ENCODE assay signal across 7 mouse cellular contexts in the genomic region with DNA sequence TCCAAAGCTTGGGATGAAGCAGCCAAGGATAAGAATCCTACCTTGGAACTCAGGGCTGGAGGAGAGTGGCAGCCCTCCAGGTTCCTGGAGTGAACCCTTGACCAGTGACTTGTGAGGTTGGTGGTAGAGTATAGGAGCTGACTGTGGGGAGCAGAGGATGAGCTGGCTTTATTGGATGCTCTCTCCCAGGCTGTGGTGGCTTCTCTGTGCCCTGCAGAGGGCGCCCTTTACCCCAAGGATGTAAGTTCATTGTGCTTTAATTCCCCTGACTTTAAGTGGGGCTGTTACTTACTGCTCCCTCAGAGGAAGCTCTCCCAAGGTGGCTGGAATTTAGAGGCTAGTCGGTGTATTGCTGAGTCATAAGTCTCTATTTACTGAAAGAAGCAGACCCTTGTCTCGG. TPM values are rescaled to one million over a fixed set of nuclear protein-coding genes. Genes with fewer than 3 reads are reported as not detected.
DNase-seq lines count a peak whose midpoint lies in the region; ATAC-seq and TF ChIP-seq lines count a peak whose summit lies in the region.

No protein-coding gene starts in this region.

- peak; percentile 64 to 79 for TF ChIP-seq CTCF in CH12.LX (conservative IDR thresholded peaks at IDR 0.05 in 1 of 2, IDR thresholded peaks at IDR 0.05 in 1 of 2; ENCODE audit: low read depth in 2 of 2, low read length in 2 of 2)

- peaks cover 0 to 8% of the 10 kb centered on the region in 2 experiments; a peak in 2 of 4 replicates for H3K4me1 ChIP-seq in CH12.LX (ENCODE audit: control insufficient read depth in 1 of 2, insufficient read depth in 2 of 2)
- H3K4me1 ChIP-seq in heart, embryonic 16.5 days (ENCODE audit: control insufficient read depth, insufficient read depth, low read length) = peaks cover 13% of the 10 kb centered on the region; the same call in 1 of the 2 replicates
- peaks cover 16% of the 10 kb centered on the region; the same call in 1 of the 2 replicates for H3K4me1 ChIP-seq in stomach, embryonic 15.5 days

- no peak overlapping the region for H3K4me3 ChIP-seq in CH12.LX (replicated peaks in 1 of 3; ENCODE audit: low read depth in 2 of 3, low read length in 2 of 3, poor library complexity in 1 of 3)
- no peak overlapping the region for H3K4me3 ChIP-seq in heart, embryonic 16.5 days (ENCODE audit: low read length)
- no peak overlapping the region for H3K4me3 ChIP-seq in stomach, embryonic 15.5 days (replicated peaks)

- H3K4me2 ChIP-seq in CH12.LX (ENCODE audit: insufficient read depth, low read depth, poor library complexity, severe bottlenecking) = no peak overlapping the region
- no peak overlapping the region for H3K4me2 ChIP-seq in heart, embryonic 16.5 days (ENCODE audit: low read depth, low read length)
- H3K4me2 ChIP-seq in stomach, embryonic 15.5 days = no peak overlapping the region

- no peak overlapping the region for H3K27ac ChIP-seq in CH12.LX (ENCODE audit: insufficient read depth, low read depth)
- H3K27ac ChIP-seq in heart, embryonic 16.5 days (ENCODE audit: low read length) = no peak overlapping the region
- no peak overlapping the region for H3K27ac ChIP-seq in stomach, embryonic 15.5 days

- no peaks in the 10 kb centered on the region for H3K36me3 ChIP-seq in CH12.LX (replicated peaks in 1 of 2; ENCODE audit: control insufficient read depth in 1 of 2, insufficient read depth in 1 of 2, low read length in 1 of 2)
- no peaks in the 10 kb centered on the region for H3K36me3 ChIP-seq in heart, embryonic 16.5 days (ENCODE audit: control insufficient read depth, insufficient read depth)
- H3K36me3 ChIP-seq in stomach, embryonic 15.5 days = no peaks in the 10 kb centered on the region

- WGBS in heart, embryonic 16.5 days = 43% methylated on average over 3 of the region's 3 CpGs
- 16% methylated on average over 3 of the region's 3 CpGs for WGBS in stomach, embryonic 15.5 days

- DNase-seq in CH12.LX (ENCODE audit: extremely low read depth) = peak; percentile 84
- DNase-seq in WW6 (ENCODE audit: low read depth, low spot score) = peak; percentile 31
- peak; percentile 66 to 76 for DNase-seq in cerebellum, postnatal 14 days
- DNase-seq in layer of hippocampus, adult 9-11 months = peak; percentile 43
- DNase-seq in mesoderm, embryonic 11.5 days (ENCODE audit: low read depth, low spot score) = peak; percentile 37

- ATAC-seq in heart, embryonic 16.5 days (replicated peaks; ENCODE audit: extremely low read depth, insufficient read depth, low FRiP score) = peak; percentile 51
- ATAC-seq in stomach, embryonic 15.5 days (ENCODE audit: insufficient read depth, low FRiP score, low read depth) = peak; percentile 63; the same call in 1 of the 2 replicates

- H3K9me3 ChIP-seq in CH12.LX (replicated peaks; ENCODE audit: low read length) = no peaks in the 10 kb centered on the region
- H3K9me3 ChIP-seq in heart, embryonic 16.5 days (replicated peaks; ENCODE audit: control insufficient read depth, low read length) = no peaks in the 10 kb centered on the region
- H3K9me3 ChIP-seq in stomach, embryonic 15.5 days = no peaks in the 10 kb centered on the region

- no peak for TF ChIP-seq POLR2A in CH12.LX (IDR thresholded peaks at IDR 0.05; ENCODE audit: low read depth, low read length)

- dilution Hi-C loops in CH12.LX (cut with MboI; ENCODE audit: extremely low pct_ligation_motif_present, extremely low pct_unique_long_range_greater_than_20kb, low sequenced_read_pairs) = no loop called here

- TF ChIP-seq EP300 in CH12.LX (IDR thresholded peaks at IDR 0.05; ENCODE audit: low read length) = no peak

- no peaks in the 10 kb centered on the region for H3K79me2 ChIP-seq in CH12.LX (replicated peaks; ENCODE audit: control insufficient read depth, extremely low read depth, insufficient read depth, poor library complexity, severe bottlenecking)

- H3K27me3 ChIP-seq in CH12.LX (replicated peaks) = peaks cover 10% of the 10 kb centered on the region
- H3K27me3 ChIP-seq in heart, embryonic 16.5 days (ENCODE audit: control insufficient read depth, insufficient read depth, low read length) = no peaks in the 10 kb centered on the region
- no peaks in the 10 kb centered on the region for H3K27me3 ChIP-seq in stomach, embryonic 15.5 days (replicated peaks)

- peak; percentile 74 for TF ChIP-seq RAD21 in CH12.LX (IDR thresholded peaks at IDR 0.05; ENCODE audit: low read depth, low read length)

- in situ Hi-C loops in CH12.LX (cut with MboI; ENCODE audit: low pct_ligation_motif_present, low pct_unique_long_range_greater_than_20kb, low sequenced_read_pairs) = loop anchor here (25.0 kb wide), 1 partner anchor 149 kb away; no protein-coding TSS in a partner anchor

- H3K9ac ChIP-seq in CH12.LX (ENCODE audit: insufficient read depth, low read depth) = no peak overlapping the region
- H3K9ac ChIP-seq in heart, embryonic 16.5 days (ENCODE audit: low read length) = no peak overlapping the region
- no peak overlapping the region for H3K9ac ChIP-seq in stomach, embryonic 15.5 days

TF ChIP-seq in CH12.LX, 34 proteins besides CTCF, POLR2A, EP300 and RAD21:
- no peak for TF ChIP-seq TBP (conservative IDR thresholded peaks at IDR 0.05; ENCODE audit: low read depth, low read length)
- TF ChIP-seq ZNF384 (IDR thresholded peaks at IDR 0.05; ENCODE audit: low read depth, low read length) = no peak
- no peak for TF ChIP-seq MYC (IDR thresholded peaks at IDR 0.05; ENCODE audit: low read depth, low read length)
- no peak for TF ChIP-seq MAFK (IDR thresholded peaks at IDR 0.05; ENCODE audit: insufficient replicate concordance, low read length)
- 0 out of 2 replicates have a peak, but pooled peaks have one; percentile 14 for TF ChIP-seq ZC3H11A (IDR thresholded peaks at IDR 0.05; ENCODE audit: low read depth, low read length)
- TF ChIP-seq POLR2AphosphoS2 (IDR thresholded peaks at IDR 0.05; ENCODE audit: low read depth, low read length) = no peak
- TF ChIP-seq ZKSCAN1 (IDR thresholded peaks at IDR 0.05; ENCODE audit: borderline replicate concordance, low read depth, low read length) = no peak
- TF ChIP-seq MAX (IDR thresholded peaks at IDR 0.05; ENCODE audit: low read length) = no peak
- TF ChIP-seq SIN3A (IDR thresholded peaks at IDR 0.05; ENCODE audit: low read length) = no peak
- no peak for TF ChIP-seq MEF2A (IDR thresholded peaks at IDR 0.05; ENCODE audit: borderline replicate concordance, low read depth, low read length)
- peak; percentile 71 for TF ChIP-seq SMC3 (IDR thresholded peaks at IDR 0.05; ENCODE audit: low read depth, low read length)
- no peak for TF ChIP-seq KAT2A (IDR thresholded peaks at IDR 0.05; ENCODE audit: insufficient replicate concordance, low read length)
- TF ChIP-seq NRF1 (IDR thresholded peaks at IDR 0.05; ENCODE audit: low read depth, low read length) = no peak
- no peak for TF ChIP-seq UBTF (IDR thresholded peaks at IDR 0.05; ENCODE audit: low read depth, low read length)
- TF ChIP-seq ETS1 (conservative IDR thresholded peaks at IDR 0.05; ENCODE audit: low read depth, low read length) = no peak

RNA-seq across cellular contexts. Expression of a gene that starts 58.6 kb away (rescaled TPM):
- total RNA-seq in CH12.LX (2012; rRNA removed) (2.8 and 3.2 TPM in 2 replicates), CH12.LX (2014; rRNA removed) (10.9 and 11.3 TPM in 2 replicates)
- polyA plus RNA-seq in CH12.LX (2012; ENCODE audit: insufficient read length, low read depth) = 27.2 and 29.3 TPM in 2 replicates
- polyA plus RNA-seq in heart, embryonic 16.5 days (2015; fragmentation: Nextera tagmentation; extraction: Ambion mirVana) = 25.8 and 31.0 TPM in 2 replicates
- polyA plus RNA-seq in stomach, embryonic 15.5 days (2015; fragmentation: Nextera tagmentation; extraction: Ambion mirVana) = 48.3 and 59.1 TPM in 2 replicates

Comparison
In these comparisons a context has a peak if more than half of its experiments do, and no peak if none do; other contexts are left out.
1. DNase-seq: peak in every context shown above with its lines; median percentile 84 in CH12.LX; 71 in cerebellum, postnatal 14 days; 43 in layer of hippocampus, adult 9-11 months; 37 in mesoderm, embryonic 11.5 days; 31 in WW6.